Mouse (Mus musculus) olfactory bulb, adult 2 months (tissue): Measurements from ENCODE around the gene Olfr159.
"Not testable (repeated sequence)": the region's sequence is repeated elsewhere in the genome, so short reads cannot be mapped to it uniquely, and the experiment has no call there.

Source experiments
- CTCF ChIP-seq: fragments of 200-500 bp; IDR thresholded peaks from 2 replicates; pipeline ENCODE4 v1.5.1; 2012; ENCODE audit warnings: low read depth, mild to moderate bottlenecking, low read length, moderate library complexity; ENCODE audit not compliant: insufficient read depth
- POLR2A ChIP-seq: fragments of 200-500 bp; IDR thresholded peaks from 2 replicates; pipeline ENCODE4 v1.6.1; 2012; ENCODE audit warnings: mild to moderate bottlenecking, low read depth, low read length, moderate library complexity; ENCODE audit not compliant: insufficient read depth

- TF ChIP-seq CTCF, POLR2A: not testable (repeated sequence)
Observed at GRCm38 (mm10) chr4:43795844-43796243, 25.0 kb upstream of the Olfr159 start.
